Mouse (Mus musculus) midbrain, embryonic 13.5 days (tissue): Measurements from ENCODE around the gene Rpn2. TPM values are rescaled to one million over a fixed set of nuclear protein-coding genes. Genes with fewer than 3 reads are reported as not detected.

Source experiments
- ATAC-seq: fragments of 200-750 bp; cut with Nextera tagmentation; 2 replicates; pipeline ENCODE4 v1.8.0; 2017; ENCODE audit warnings: mild to moderate bottlenecking, moderate TSS enrichment, moderate library complexity
- H3K27ac ChIP-seq: fragments of 300-500 bp; sonication (generic); 2 replicates; pipeline ENCODE4 v1.5.1; 2015; ENCODE audit warnings: inconsistent platforms, mild to moderate bottlenecking, moderate library complexity
- H3K27me3 ChIP-seq: fragments of 300-500 bp; sonication (generic); 2 replicates; pipeline ENCODE4 v1.6.1; 2015; ENCODE audit warnings: mild to moderate bottlenecking, inconsistent platforms
- H3K36me3 ChIP-seq: fragments of 300-500 bp; sonication (generic); 2 replicates; pipeline ENCODE4 v1.6.1; 2015; ENCODE audit warnings: mild to moderate bottlenecking, inconsistent platforms
- H3K4me1 ChIP-seq: fragments of 300-500 bp; sonication (generic); replicated peaks from 2 replicates; pipeline ENCODE4 v1.6.1; 2015; ENCODE audit warnings: inconsistent platforms
- H3K4me2 ChIP-seq: fragments of 300-500 bp; sonication (generic); replicated peaks from 2 replicates; pipeline ENCODE4 v1.6.1; 2015; ENCODE audit warnings: moderate library complexity, mild to moderate bottlenecking, inconsistent platforms
- H3K4me3 ChIP-seq: fragments of 300-500 bp; sonication (generic); replicated peaks from 2 replicates; pipeline ENCODE4 v1.5.1; 2015; ENCODE audit warnings: mild to moderate bottlenecking, inconsistent platforms
- H3K9ac ChIP-seq: fragments of 300-500 bp; sonication (generic); replicated peaks from 2 replicates; pipeline ENCODE4 v1.6.1; 2015; ENCODE audit warnings: mild to moderate bottlenecking, inconsistent platforms
- H3K9me3 ChIP-seq: fragments of 300-500 bp; sonication (generic); 2 replicates; pipeline ENCODE4 v1.6.1; 2016; ENCODE audit warnings: mild to moderate bottlenecking, inconsistent platforms
- WGBS: fragments of 180-500 bp; shearing (Covaris S2); methylation state at CpG from one replicate; pipeline ENCODE4 v1.1.7; 2015; 5-methylcytosine and 5-hydroxymethylcytosine counted together
- polyA plus RNA-seq: library from polyadenylated mRNA; unstranded; fragments of >200 nt; fragmentation: Nextera tagmentation; extraction: Ambion mirVana; gene quantifications from 2 replicates; pipeline ENCODE4 v1.2.1, GENCODE M21; 2015

Rpn2 gene
- polyA plus RNA-seq, 1 experiment from 2014 or later: 211 TPM

GRCm38 (mm10) chr2:157339532-157339931, 60.7 kb downstream of the Rpn2 start:
- ATAC-seq: no peak
- H3K9ac ChIP-seq: peak overlapping the region; percentile 6; the same call in 1 of the 2 replicates
- H3K27ac ChIP-seq: peak overlapping the region; percentile 90
- H3K36me3 ChIP-seq: no peaks in the 10 kb centered on the region
- H3K4me3 ChIP-seq: no peak overlapping the region
- WGBS: 58% methylated on average over 7 of the region's 7 CpGs
- H3K27me3 ChIP-seq: no peaks in the 10 kb centered on the region
- no peaks in the 10 kb centered on the region for H3K9me3 ChIP-seq
- H3K4me2 ChIP-seq: no peak overlapping the region
- H3K4me1 ChIP-seq: peaks cover 48% of the 10 kb centered on the region

GRCm38 (mm10) chr2:157340221-157340741, 61.5 kb downstream of the Rpn2 start:
- H3K36me3 ChIP-seq: no peaks in the 10 kb centered on the region
- H3K4me1 ChIP-seq: peaks cover 48% of the 10 kb centered on the region
- no peaks in the 10 kb centered on the region for H3K27me3 ChIP-seq
- no peak overlapping the region for H3K4me2 ChIP-seq
- no peak overlapping the region for H3K4me3 ChIP-seq
- WGBS: 7% methylated on average over 7 of the region's 7 CpGs
- H3K27ac ChIP-seq: peak overlapping the region; percentile 90
- peak overlapping the region; percentile 6 for H3K9ac ChIP-seq
- peak; percentile 82 for ATAC-seq
- no peaks in the 10 kb centered on the region for H3K9me3 ChIP-seq

GRCm38 (mm10) chr2:157341554-157342270, 62.9 kb downstream of the Rpn2 start:
- Histone ChIP-seq H3K36me3 (no peaks in the 10 kb centered on the region), H3K4me3 (no peak overlapping the region), H3K4me1 (peaks cover 60% of the 10 kb centered on the region), H3K27me3 (no peaks in the 10 kb centered on the region), H3K27ac (peak overlapping the region; percentile 90), H3K9me3 (no peaks in the 10 kb centered on the region), H3K4me2 (0 out of 2 replicates have a peak overlapping the region, but pooled peaks have one; percentile 11), H3K9ac (peak overlapping the region; percentile 59)
- ATAC-seq: peak; percentile 46
- 29% methylated on average over 11 of the region's 11 CpGs for WGBS

- no peak for ATAC-seq
- 24% methylated on average over 5 of the region's 5 CpGs for WGBS
- Histone ChIP-seq H3K27ac (peak overlapping the region; percentile 90), H3K36me3 (no peaks in the 10 kb centered on the region), H3K4me3 (no peak overlapping the region), H3K9me3 (no peaks in the 10 kb centered on the region), H3K4me1 (peaks cover 65% of the 10 kb centered on the region), H3K9ac (peak overlapping the region; percentile 59), H3K4me2 (no peak overlapping the region), H3K27me3 (no peaks in the 10 kb centered on the region)
These were observed 63.6 kb downstream of the Rpn2 start for GRCm38 (mm10) chr2:157342328-157342926.

- Histone ChIP-seq H3K9me3 (no peaks in the 10 kb centered on the region), H3K36me3 (no peaks in the 10 kb centered on the region), H3K27ac (peak overlapping the region; percentile 90), H3K9ac (no peak overlapping the region), H3K4me3 (no peak overlapping the region), H3K4me1 (peaks cover 73% of the 10 kb centered on the region), H3K4me2 (no peak overlapping the region), H3K27me3 (no peaks in the 10 kb centered on the region)
- 64% methylated on average over 6 of the region's 6 CpGs for WGBS
- ATAC-seq: no peak
These were observed 64.5 kb downstream of the Rpn2 start for GRCm38 (mm10) chr2:157343337-157343736.

- H3K4me3 ChIP-seq: no peak within 1 kb of the TSS
- H3K4me2 ChIP-seq: no peak within 1 kb of the TSS
- H3K36me3 ChIP-seq: no peaks in the 10 kb centered on the region
- ATAC-seq: peak; percentile 53
- 45% methylated on average over 26 of the region's 26 CpGs for WGBS
- H3K27ac ChIP-seq: peak within 1 kb of the TSS; percentile 90
- no peaks in the 10 kb centered on the region for H3K9me3 ChIP-seq
- H3K9ac ChIP-seq: peak within 1 kb of the TSS; percentile 34; the same call in 1 of the 2 replicates
- no peaks in the 10 kb centered on the region for H3K27me3 ChIP-seq
- peaks cover 61% of the 10 kb centered on the region for H3K4me1 ChIP-seq
These were observed 68.7 kb downstream of the Rpn2 start, which contains the start of gene Ghrh for GRCm38 (mm10) chr2:157347361-157348159. Gene Ghrh (minus strand): TSS chr2:157347506.

GRCm38 (mm10) chr2:157349121-157349778, 70.4 kb downstream of the Rpn2 start:
- peak overlapping the region; percentile 11 for H3K4me2 ChIP-seq
- peak overlapping the region; percentile 90 for H3K27ac ChIP-seq
- 26% methylated on average over 12 of the region's 12 CpGs for whole genome bisulfite sequencing
- ATAC-seq: peak; percentile 70
- peaks cover 49% of the 10 kb centered on the region for H3K4me1 ChIP-seq
- H3K36me3 ChIP-seq: no peaks in the 10 kb centered on the region
- no peak overlapping the region for H3K4me3 ChIP-seq
- H3K9ac ChIP-seq: peak overlapping the region; percentile 21
- no peaks in the 10 kb centered on the region for H3K9me3 ChIP-seq
- no peaks in the 10 kb centered on the region for H3K27me3 ChIP-seq

- Histone ChIP-seq H3K27ac (no peak overlapping the region), H3K36me3 (no peaks in the 10 kb centered on the region), H3K9ac (no peak overlapping the region), H3K4me2 (no peak overlapping the region), H3K4me1 (peaks cover 24% of the 10 kb centered on the region), H3K9me3 (peaks cover 3% of the 10 kb centered on the region; the same call in 1 of the 2 replicates), H3K4me3 (no peak overlapping the region), H3K27me3 (no peaks in the 10 kb centered on the region)
- no peak for ATAC-seq
- WGBS: 81% methylated on average over 4 of the region's 4 CpGs
These were observed 74.4 kb downstream of the Rpn2 start for GRCm38 (mm10) chr2:157353183-157353582.

- ATAC-seq: no peak
- Histone ChIP-seq H3K36me3 (no peaks in the 10 kb centered on the region), H3K4me1 (peaks cover 16% of the 10 kb centered on the region), H3K27me3 (no peaks in the 10 kb centered on the region), H3K4me2 (no peak overlapping the region), H3K9ac (no peak overlapping the region), H3K4me3 (no peak overlapping the region), H3K27ac (peak overlapping the region; percentile 22; the same call in 1 of the 2 replicates), H3K9me3 (peaks cover 3% of the 10 kb centered on the region; the same call in 1 of the 2 replicates)
- 55% methylated on average over 3 of the region's 3 CpGs for WGBS
These were observed 75.3 kb downstream of the Rpn2 start for GRCm38 (mm10) chr2:157354106-157354505.

GRCm38 (mm10) chr2:157360028-157360427, 81.2 kb downstream of the Rpn2 start:
- Histone ChIP-seq H3K4me3 (no peak overlapping the region), H3K9me3 (peaks cover 3% of the 10 kb centered on the region; the same call in 1 of the 2 replicates), H3K36me3 (no peaks in the 10 kb centered on the region), H3K4me1 (no peaks in the 10 kb centered on the region), H3K4me2 (no peak overlapping the region), H3K27me3 (no peaks in the 10 kb centered on the region), H3K9ac (no peak overlapping the region), H3K27ac (no peak overlapping the region)
- 81% methylated on average over 5 of the region's 5 CpGs for WGBS
- ATAC-seq: no peak

GRCm38 (mm10) chr2:157363031-157363430, 84.2 kb downstream of the Rpn2 start:
- no peaks in the 10 kb centered on the region for H3K9me3 ChIP-seq
- H3K4me2 ChIP-seq: no peak overlapping the region
- ATAC-seq: no peak
- H3K36me3 ChIP-seq: no peaks in the 10 kb centered on the region
- H3K27ac ChIP-seq: no peak overlapping the region
- no peak overlapping the region for H3K4me3 ChIP-seq
- 95% methylated on average over 3 of the region's 3 CpGs for WGBS
- peaks cover 8% of the 10 kb centered on the region for H3K4me1 ChIP-seq
- H3K27me3 ChIP-seq: no peaks in the 10 kb centered on the region
- no peak overlapping the region for H3K9ac ChIP-seq
